Mouse (Mus musculus) brain, embryonic 14.5 days (tissue): ENCODE data around the gene Dstn.

Experiments used
- CTCF ChIP-seq: fragments of 200-500 bp; IDR thresholded peaks from 2 replicates; pipeline ENCODE4 v1.5.1; 2012; ENCODE audit warnings: inconsistent platforms, mild to moderate bottlenecking, moderate library complexity, borderline replicate concordance; ENCODE audit not compliant: insufficient read depth, insufficient read length; ENCODE audit errors: extremely low read depth
- POLR2A ChIP-seq: fragments of 200-500 bp; IDR thresholded peaks from 2 replicates; pipeline ENCODE4 v1.6.1; 2012; ENCODE audit warnings: mild to moderate bottlenecking, inconsistent platforms, borderline replicate concordance; ENCODE audit not compliant: poor library complexity, insufficient read depth, insufficient read length, severe bottlenecking; ENCODE audit errors: extremely low read depth

- no peak for TF ChIP-seq CTCF
- TF ChIP-seq POLR2A, result no peak
Observed at GRCm38 (mm10) chr2:143988016-143988415, 72.9 kb downstream of the Dstn start.
